Mouse (Mus musculus): ENCODE measurements at regions not wholly inside any gene's neighbourhood (a gene's known extent, or its start where the extent isn't known, plus 50 kb on each side); places are given as distances from the start of the nearest gene placed in this dataset.

DNA sequence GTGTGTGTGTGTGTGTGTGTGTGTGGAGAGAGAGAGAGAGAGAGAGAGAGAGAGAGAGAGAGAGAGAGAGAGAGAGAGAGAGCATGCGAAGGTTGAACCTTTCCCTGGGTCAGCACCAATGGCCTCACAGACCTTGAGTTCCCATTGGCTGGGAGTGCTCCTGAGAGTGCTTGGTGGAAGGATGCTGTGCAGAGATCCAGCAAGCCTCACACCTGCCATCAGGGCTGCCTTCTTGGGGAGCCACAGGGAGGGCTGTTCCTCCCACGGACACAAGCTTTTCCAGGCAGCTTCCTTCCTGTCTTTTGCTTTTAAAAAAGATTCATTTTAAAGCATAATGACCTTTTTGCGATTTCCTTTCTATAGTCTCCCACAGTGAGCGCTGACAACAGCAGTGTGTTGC, 127.1 kb upstream of the Eef2kmt start:
- H3K4me1 ChIP-seq (ENCODE audit: control insufficient read depth, insufficient read depth, low read length): no peaks in the 10 kb centered on the region
- 41% methylated on average over 4 of the region's 4 CpGs for WGBS
- H3K4me2 ChIP-seq (ENCODE audit: low read depth, low read length): no peak overlapping the region
- no peaks in the 10 kb centered on the region for H3K36me3 ChIP-seq (ENCODE audit: control insufficient read depth, insufficient read depth, low read length)
- no peak overlapping the region for H3K9ac ChIP-seq (ENCODE audit: low read depth, low read length)
- no peak overlapping the region for H3K4me3 ChIP-seq (ENCODE audit: low read length)
- H3K27ac ChIP-seq (ENCODE audit: low read length): no peak overlapping the region
- no peaks in the 10 kb centered on the region for H3K9me3 ChIP-seq (ENCODE audit: control insufficient read depth, low read length)
- ATAC-seq: no peak
- H3K27me3 ChIP-seq (replicated peaks; ENCODE audit: control insufficient read depth, insufficient read depth, low read length): no peaks in the 10 kb centered on the region

GRCm38 (mm10) chr16:5382228-5382884, 126.6 kb upstream of the Eef2kmt start:
- no peaks in the 10 kb centered on the region for H3K4me1 ChIP-seq (ENCODE audit: control insufficient read depth, insufficient read depth, low read length)
- H3K9me3 ChIP-seq (ENCODE audit: control insufficient read depth, low read length): no peaks in the 10 kb centered on the region
- H3K9ac ChIP-seq (ENCODE audit: low read depth, low read length): no peak overlapping the region
- 21% methylated on average over 6 of the region's 6 CpGs for WGBS
- ATAC-seq: peak; percentile 18; the same call in 1 of the 2 replicates
- no peaks in the 10 kb centered on the region for H3K27me3 ChIP-seq (replicated peaks; ENCODE audit: control insufficient read depth, insufficient read depth, low read length)
- H3K27ac ChIP-seq (ENCODE audit: low read length): no peak overlapping the region
- no peak overlapping the region for H3K4me3 ChIP-seq (ENCODE audit: low read length)
- H3K36me3 ChIP-seq (ENCODE audit: control insufficient read depth, insufficient read depth, low read length): no peaks in the 10 kb centered on the region
- H3K4me2 ChIP-seq (ENCODE audit: low read depth, low read length): no peak overlapping the region

DNA sequence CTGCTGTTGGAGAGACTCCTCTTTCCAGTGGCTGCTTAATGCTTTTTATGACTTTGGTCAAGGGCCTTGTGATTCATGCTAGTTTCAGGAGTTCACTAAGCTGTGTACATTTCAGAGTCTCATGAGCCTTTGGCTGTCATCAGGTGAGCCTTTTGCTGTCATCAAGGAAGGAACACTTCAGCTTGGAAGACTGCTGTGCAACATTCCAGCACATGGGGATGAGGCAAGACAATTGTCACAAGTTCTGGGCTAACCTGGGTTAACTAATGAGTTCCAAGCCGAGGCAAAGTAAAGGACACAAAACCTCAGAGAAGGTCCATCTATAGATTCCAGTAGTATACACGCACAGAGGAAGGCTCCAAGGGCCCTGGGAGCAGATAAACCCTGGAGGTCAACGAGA, 124.8 kb upstream of the Eef2kmt start:
- Histone ChIP-seq H3K27ac (ENCODE audit: low read length) (no peak overlapping the region), H3K9me3 (ENCODE audit: control insufficient read depth, low read length) (no peaks in the 10 kb centered on the region), H3K4me3 (ENCODE audit: low read length) (no peak overlapping the region), H3K4me2 (ENCODE audit: low read depth, low read length) (no peak overlapping the region), H3K36me3 (ENCODE audit: control insufficient read depth, insufficient read depth, low read length) (no peaks in the 10 kb centered on the region), H3K4me1 (ENCODE audit: control insufficient read depth, insufficient read depth, low read length) (no peaks in the 10 kb centered on the region), H3K9ac (ENCODE audit: low read depth, low read length) (no peak overlapping the region), H3K27me3 (replicated peaks; ENCODE audit: control insufficient read depth, insufficient read depth, low read length) (no peaks in the 10 kb centered on the region)
- ATAC-seq: no peak
- 80% methylated on average over 3 of the region's 3 CpGs for WGBS

- ATAC-seq: no peak
- H3K27ac ChIP-seq (ENCODE audit: low read length): no peak overlapping the region
- no peaks in the 10 kb centered on the region for H3K4me1 ChIP-seq (ENCODE audit: control insufficient read depth, insufficient read depth, low read length)
- no peaks in the 10 kb centered on the region for H3K36me3 ChIP-seq (ENCODE audit: control insufficient read depth, insufficient read depth, low read length)
- H3K9me3 ChIP-seq (ENCODE audit: control insufficient read depth, low read length): no peaks in the 10 kb centered on the region
- WGBS: 83% methylated on average over 3 of the region's 3 CpGs
- no peak overlapping the region for H3K4me3 ChIP-seq (ENCODE audit: low read length)
- no peak overlapping the region for H3K9ac ChIP-seq (ENCODE audit: low read depth, low read length)
- H3K27me3 ChIP-seq (replicated peaks; ENCODE audit: control insufficient read depth, insufficient read depth, low read length): no peaks in the 10 kb centered on the region
- no peak overlapping the region for H3K4me2 ChIP-seq (ENCODE audit: low read depth, low read length)
Observed at GRCm38 (mm10) chr16:5377001-5377400, 121.2 kb upstream of the Eef2kmt start.

- H3K27ac ChIP-seq (ENCODE audit: low read length): no peak overlapping the region
- WGBS: 34% methylated on average over 6 of the region's 6 CpGs
Observed at GRCm38 (mm10) chr16:5374818-5375605, 119.2 kb upstream of the Eef2kmt start.

DNA sequence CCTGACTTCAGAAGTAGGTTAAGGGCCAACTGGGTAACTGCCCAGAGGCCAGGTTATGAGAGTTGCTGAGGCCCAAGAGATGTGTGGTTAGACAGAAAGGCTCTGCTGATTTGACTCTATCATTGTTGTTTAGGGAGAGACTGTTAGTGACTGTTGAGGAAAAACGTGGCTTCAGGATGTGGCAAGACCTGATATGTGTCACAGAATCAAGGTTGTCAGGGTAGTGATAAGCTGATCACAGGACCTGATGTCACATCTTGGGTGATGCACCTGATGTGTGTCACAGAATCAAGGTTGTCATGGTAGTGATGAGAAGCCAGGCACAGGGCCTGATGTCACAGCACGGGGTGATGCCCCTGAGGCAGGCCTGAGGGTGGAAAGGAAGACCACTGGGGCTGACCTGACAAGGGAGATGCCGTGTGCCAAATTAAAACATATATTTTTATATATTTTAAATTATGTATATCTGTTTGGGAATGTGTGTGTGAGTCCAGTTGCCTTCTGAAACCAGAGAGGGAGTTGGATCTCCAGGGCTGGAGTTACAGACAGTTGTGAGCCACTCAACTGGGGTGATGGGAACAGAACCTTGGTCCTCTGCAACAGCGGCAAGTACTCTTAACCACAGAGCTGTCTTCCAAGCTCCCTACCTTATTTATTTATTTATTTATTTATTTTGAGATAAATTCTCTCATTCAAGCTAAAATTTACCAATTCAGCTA, 115.6 kb upstream of the Eef2kmt start:
- H3K27ac ChIP-seq (ENCODE audit: low read length): no peak overlapping the region
- no peak for ATAC-seq
- 82% methylated on average over 4 of the region's 4 CpGs for WGBS

More at GRCm38 (mm10) chr16:5374818-5375605, 119.2 kb upstream of the Eef2kmt start:
- H3K9ac ChIP-seq (ENCODE audit: low read depth, low read length): no peak overlapping the region
- no peak overlapping the region for H3K4me2 ChIP-seq (ENCODE audit: low read depth, low read length)
- H3K9me3 ChIP-seq (ENCODE audit: control insufficient read depth, low read length): no peaks in the 10 kb centered on the region
- no peak overlapping the region for H3K4me3 ChIP-seq (ENCODE audit: low read length)
- no peaks in the 10 kb centered on the region for H3K4me1 ChIP-seq (ENCODE audit: control insufficient read depth, insufficient read depth, low read length)
- H3K36me3 ChIP-seq (ENCODE audit: control insufficient read depth, insufficient read depth, low read length): no peaks in the 10 kb centered on the region
- no peak for ATAC-seq
- no peaks in the 10 kb centered on the region for H3K27me3 ChIP-seq (replicated peaks; ENCODE audit: control insufficient read depth, insufficient read depth, low read length)

DNA sequence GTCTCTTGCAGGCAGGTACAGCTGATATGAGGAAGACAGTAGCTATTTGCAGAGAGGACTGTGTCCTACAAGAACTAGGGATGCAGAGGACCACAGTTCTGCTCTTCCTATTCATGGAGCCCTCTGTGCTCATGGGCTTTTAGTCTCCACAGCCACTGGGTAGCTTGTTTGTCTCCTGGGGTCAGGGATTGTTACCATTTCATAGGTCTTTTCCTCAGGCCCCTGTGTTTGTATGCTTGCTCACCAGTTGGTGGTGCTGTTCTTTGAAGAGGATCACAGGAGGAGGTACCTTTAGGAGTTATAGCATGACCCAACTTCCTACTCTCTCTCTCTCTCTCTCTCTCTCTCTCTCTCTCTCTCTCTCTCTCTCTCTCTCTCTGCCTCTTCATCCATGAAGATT, 114.7 kb upstream of the Eef2kmt start:
- Histone ChIP-seq H3K9me3 (ENCODE audit: control insufficient read depth, low read length) (no peaks in the 10 kb centered on the region), H3K27me3 (replicated peaks; ENCODE audit: control insufficient read depth, insufficient read depth, low read length) (no peaks in the 10 kb centered on the region), H3K36me3 (ENCODE audit: control insufficient read depth, insufficient read depth, low read length) (no peaks in the 10 kb centered on the region), H3K27ac (ENCODE audit: low read length) (no peak overlapping the region), H3K4me3 (ENCODE audit: low read length) (no peak overlapping the region), H3K4me2 (ENCODE audit: low read depth, low read length) (no peak overlapping the region), H3K9ac (ENCODE audit: low read depth, low read length) (no peak overlapping the region), H3K4me1 (ENCODE audit: control insufficient read depth, insufficient read depth, low read length) (no peaks in the 10 kb centered on the region)
- ATAC-seq: no peak

More for the DNA sequence above, 115.6 kb upstream of the Eef2kmt start:
- Histone ChIP-seq H3K27me3 (replicated peaks; ENCODE audit: control insufficient read depth, insufficient read depth, low read length) (no peaks in the 10 kb centered on the region), H3K9me3 (ENCODE audit: control insufficient read depth, low read length) (no peaks in the 10 kb centered on the region), H3K36me3 (ENCODE audit: control insufficient read depth, insufficient read depth, low read length) (no peaks in the 10 kb centered on the region), H3K4me1 (ENCODE audit: control insufficient read depth, insufficient read depth, low read length) (no peaks in the 10 kb centered on the region), H3K4me2 (ENCODE audit: low read depth, low read length) (no peak overlapping the region), H3K4me3 (ENCODE audit: low read length) (no peak overlapping the region), H3K9ac (ENCODE audit: low read depth, low read length) (no peak overlapping the region)

DNA sequence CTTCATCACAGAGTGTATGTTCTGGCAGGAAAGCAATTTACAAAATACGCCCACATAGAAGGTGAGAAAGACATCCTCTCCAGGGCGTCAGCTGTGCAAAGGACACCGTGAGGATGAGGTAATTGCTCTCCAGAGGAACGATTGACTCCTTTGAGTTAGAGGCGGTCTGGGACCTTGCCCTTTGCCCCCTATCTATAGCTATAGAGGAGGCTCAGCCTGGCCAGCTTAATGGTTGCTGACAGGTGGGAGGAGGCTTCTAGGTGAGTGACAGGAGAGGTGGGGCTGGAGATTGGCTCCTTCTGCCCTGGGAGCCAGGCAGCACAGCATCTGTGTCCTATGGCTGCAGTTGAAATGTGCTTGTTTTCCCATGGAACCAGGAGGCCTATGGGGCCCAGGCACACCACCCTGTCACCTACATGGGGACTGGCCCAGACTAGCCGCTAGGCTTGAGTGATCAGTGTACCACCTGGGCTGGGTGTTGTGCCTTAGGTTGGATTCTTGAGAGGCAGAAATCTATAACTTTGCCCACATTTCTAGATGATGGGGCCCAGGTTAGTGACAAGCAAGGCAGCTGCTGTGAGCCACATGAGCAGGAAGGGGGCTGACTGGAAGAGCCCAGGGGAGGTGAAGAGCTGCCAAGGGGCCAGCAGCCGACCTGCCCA, 113.2 kb upstream of the Eef2kmt start:
- ATAC-seq: peak; percentile 98
- Histone ChIP-seq H3K4me2 (ENCODE audit: low read depth, low read length) (no peak overlapping the region), H3K4me3 (ENCODE audit: low read length) (no peak overlapping the region), H3K4me1 (ENCODE audit: control insufficient read depth, insufficient read depth, low read length) (no peaks in the 10 kb centered on the region), H3K9me3 (ENCODE audit: control insufficient read depth, low read length) (no peaks in the 10 kb centered on the region), H3K27ac (ENCODE audit: low read length) (no peak overlapping the region), H3K27me3 (replicated peaks; ENCODE audit: control insufficient read depth, insufficient read depth, low read length) (no peaks in the 10 kb centered on the region), H3K36me3 (ENCODE audit: control insufficient read depth, insufficient read depth, low read length) (no peaks in the 10 kb centered on the region), H3K9ac (ENCODE audit: low read depth, low read length) (no peak overlapping the region)
- 39% methylated on average over 7 of the region's 7 CpGs for WGBS

DNA sequence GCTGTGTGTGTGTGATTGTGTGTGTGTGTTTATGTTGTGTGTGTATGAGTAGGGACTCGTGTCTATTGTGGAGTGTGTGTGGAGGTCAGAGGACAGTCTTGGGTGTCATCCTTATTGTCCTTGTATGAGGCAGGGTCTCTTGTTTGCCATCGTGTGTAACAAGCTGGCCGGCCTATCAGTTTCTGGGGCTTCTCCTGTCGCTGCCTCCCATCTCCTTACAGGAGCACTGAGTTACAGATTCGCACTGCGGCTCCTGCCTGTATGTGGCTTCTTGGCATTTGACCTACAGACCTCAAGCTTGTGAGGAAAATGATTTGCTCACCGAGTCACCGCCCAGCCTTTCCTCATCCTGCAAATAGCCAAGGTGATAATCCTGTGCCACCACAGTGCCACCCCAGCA, 112.6 kb upstream of the Eef2kmt start:
- no peaks in the 10 kb centered on the region for H3K4me1 ChIP-seq (ENCODE audit: control insufficient read depth, insufficient read depth, low read length)
- no peak overlapping the region for H3K27ac ChIP-seq (ENCODE audit: low read length)
- H3K27me3 ChIP-seq (replicated peaks; ENCODE audit: control insufficient read depth, insufficient read depth, low read length): no peaks in the 10 kb centered on the region
- ATAC-seq: no peak
- 84% methylated on average over 8 of the region's 8 CpGs for WGBS
- no peak overlapping the region for H3K9ac ChIP-seq (ENCODE audit: low read depth, low read length)
- no peaks in the 10 kb centered on the region for H3K9me3 ChIP-seq (ENCODE audit: control insufficient read depth, low read length)
- no peak overlapping the region for H3K4me3 ChIP-seq (ENCODE audit: low read length)
- H3K4me2 ChIP-seq (ENCODE audit: low read depth, low read length): no peak overlapping the region
- H3K36me3 ChIP-seq (ENCODE audit: control insufficient read depth, insufficient read depth, low read length): no peaks in the 10 kb centered on the region

Measured in intestine, embryonic 16.5 days (tissue).